Mouse (Mus musculus) gastrocnemius, postnatal 36 days (tissue): Measurements from ENCODE around the gene Kcne1. TPM values are rescaled to one million over a fixed set of nuclear protein-coding genes. Genes with fewer than 3 reads are reported as not detected.
A peak's percentile ranks its signal among the peaks of the same experiment; 100 is the strongest.

Source experiments
- DNase-seq, 2 experiments: peaks; one replicate each; pipeline ENCODE4 v3.0.0; 2022
- intact Hi-C: fragments of 180-260 bp; cut with DNase I; formaldehyde crosslinking; loops from one replicate; pipeline ENCODE4 v1.15.1; 2025
- long read RNA-seq, 2 experiments: library from polyadenylated mRNA; stranded (forward); transcript quantifications; one replicate each; pipeline ENCODE4 v2.0.0; 2021
- total RNA-seq, 2 experiments: library from RNA; stranded (reverse); gene quantifications; 2 replicates each; pipeline ENCODE4 v1.2.3; 2021

Kcne1 gene
- total RNA-seq = not detected
- long read RNA-seq, experiment 1 = 0 reads
- long read RNA-seq, experiment 2 = 0 reads

GRCm38 (mm10) chr16:92359229-92359628 is at the start of gene Kcne1:
Gene Kcne1 (minus strand): TSS chr16:92359468.
- intact Hi-C loops = no loop called here
- no peak for DNase-seq

- DNase-seq = no peak
- intact Hi-C loops = no loop called here
Measured at GRCm38 (mm10) chr16:92407883-92408282, 48.6 kb upstream of the Kcne1 start.

- no peak for DNase-seq
- intact Hi-C loops = no loop called here
Measured at GRCm38 (mm10) chr16:92404141-92404540, 44.9 kb upstream of the Kcne1 start.

- peak in 1 of 2 experiments; percentile 20 for DNase-seq
- intact Hi-C loops = no loop called here
Measured at GRCm38 (mm10) chr16:92403069-92403468, 43.8 kb upstream of the Kcne1 start.

GRCm38 (mm10) chr16:92402216-92402615 is 42.9 kb upstream of the Kcne1 start:
- no peak for DNase-seq
- intact Hi-C loops = no loop called here

- DNase-seq = no peak
- intact Hi-C loops = no loop called here
Measured at GRCm38 (mm10) chr16:92401206-92401605, 41.9 kb upstream of the Kcne1 start.

GRCm38 (mm10) chr16:92399490-92400458 is 40.5 kb upstream of the Kcne1 start:
- DNase-seq = peak; percentile 65 to 81
- intact Hi-C loops = no loop called here

- no peak for DNase-seq
- intact Hi-C loops = no loop called here
Measured at GRCm38 (mm10) chr16:92398574-92399118, 39.4 kb upstream of the Kcne1 start.

GRCm38 (mm10) chr16:92397745-92398573 is 38.7 kb upstream of the Kcne1 start:
- DNase-seq = no peak
- intact Hi-C loops = no loop called here

GRCm38 (mm10) chr16:92393732-92394131 is 34.5 kb upstream of the Kcne1 start:
- intact Hi-C loops = no loop called here
- DNase-seq = no peak

- DNase-seq = no peak
- intact Hi-C loops = no loop called here
Measured at GRCm38 (mm10) chr16:92387692-92388091, 28.4 kb upstream of the Kcne1 start.

GRCm38 (mm10) chr16:92385062-92385461 is 25.8 kb upstream of the Kcne1 start:
- peak; percentile 63 to 70 for DNase-seq
- intact Hi-C loops = loop anchor here (2.0 kb wide), 2 partner anchors 60 to 72 kb away; no protein-coding TSS in a partner anchor

- DNase-seq = no peak
- intact Hi-C loops = loop anchor here (5.0 kb wide), 1 partner anchor 41 kb away; no protein-coding TSS in a partner anchor
Measured at GRCm38 (mm10) chr16:92383412-92383811, 24.1 kb upstream of the Kcne1 start.

- intact Hi-C loops = loop anchor here (5.0 kb wide), 1 partner anchor 40 kb away; no protein-coding TSS in a partner anchor
- DNase-seq = no peak
Measured at GRCm38 (mm10) chr16:92382508-92382907, 23.2 kb upstream of the Kcne1 start.

- DNase-seq = no peak
- intact Hi-C loops = loop anchor here (5.0 kb wide), 1 partner anchor 39 kb away; no protein-coding TSS in a partner anchor
Measured at GRCm38 (mm10) chr16:92381092-92381491, 21.8 kb upstream of the Kcne1 start.

- intact Hi-C loops = no loop called here
- no peak for DNase-seq
Measured at GRCm38 (mm10) chr16:92376976-92377375, 17.7 kb upstream of the Kcne1 start.

GRCm38 (mm10) chr16:92371623-92372022 is 12.4 kb upstream of the Kcne1 start:
- intact Hi-C loops = no loop called here
- no peak for DNase-seq

- intact Hi-C loops = no loop called here
- DNase-seq = no peak
Measured at GRCm38 (mm10) chr16:92369260-92369659, 10.0 kb upstream of the Kcne1 start.

GRCm38 (mm10) chr16:92365477-92365876 is 6.2 kb upstream of the Kcne1 start:
- DNase-seq = no peak
- intact Hi-C loops = no loop called here

GRCm38 (mm10) chr16:92360711-92361110 is 1.4 kb upstream of the Kcne1 start:
- intact Hi-C loops = no loop called here
- no peak for DNase-seq

- intact Hi-C loops = no loop called here
- DNase-seq = no peak
Measured at GRCm38 (mm10) chr16:92358734-92359133, 534 bp downstream of the Kcne1 start.
